Mouse (Mus musculus) testis, adult 2 months (tissue): ENCODE measurements around the gene Adtrp.

Source experiments
- CTCF ChIP-seq: fragments of 200-500 bp; IDR thresholded peaks from 2 replicates; pipeline ENCODE4 v1.5.1; 2012; ENCODE audit warnings: low read depth, mild to moderate bottlenecking, inconsistent platforms, low read length, moderate library complexity; ENCODE audit not compliant: control insufficient read depth, insufficient read depth, insufficient replicate concordance
- POLR2A ChIP-seq: fragments of 200-500 bp; IDR thresholded peaks from 2 replicates; pipeline ENCODE4 v1.6.1; 2012; ENCODE audit warnings: low read depth, mild to moderate bottlenecking, inconsistent platforms, low read length, moderate library complexity; ENCODE audit not compliant: control insufficient read depth

GRCm38 (mm10) chr13:41747691-41748090, 99.8 kb downstream of the Adtrp start:
- TF ChIP-seq CTCF (no peak), POLR2A (no peak)
